Mouse (Mus musculus) hindbrain, embryonic 16.5 days (tissue): ENCODE measurements around the gene Sbf2. TPM values are rescaled to one million over a fixed set of nuclear protein-coding genes. Genes with fewer than 3 reads are reported as not detected.
"Not testable (repeated sequence)": the region's sequence is repeated elsewhere in the genome, so short reads cannot be mapped to it uniquely, and the experiment has no call there.

ENCODE experiments used
- ATAC-seq: fragments of 200-750 bp; cut with Nextera tagmentation; 2 replicates; pipeline ENCODE4 v1.8.0; 2017; ENCODE audit warnings: moderate TSS enrichment, moderate library complexity
- H3K27ac ChIP-seq: fragments of 300-500 bp; sonication (generic); 2 replicates; pipeline ENCODE4 v1.5.1; 2014; ENCODE audit warnings: low read depth, mild to moderate bottlenecking, control low read depth, low read length, moderate library complexity
- H3K27me3 ChIP-seq: fragments of 300-500 bp; sonication (generic); replicated peaks from 2 replicates; pipeline ENCODE4 v1.6.1; 2014; ENCODE audit warnings: low read length; ENCODE audit not compliant: control insufficient read depth, insufficient read depth
- H3K36me3 ChIP-seq: fragments of 300-500 bp; sonication (generic); 2 replicates; pipeline ENCODE4 v1.6.1; 2014; ENCODE audit warnings: mild to moderate bottlenecking, low read length, moderate library complexity, mixed read lengths; ENCODE audit not compliant: control insufficient read depth, insufficient read depth
- H3K4me1 ChIP-seq: fragments of 300-500 bp; sonication (generic); 2 replicates; pipeline ENCODE4 v1.6.1; 2014; ENCODE audit warnings: low read depth, low read length; ENCODE audit not compliant: control insufficient read depth, insufficient read depth
- H3K4me2 ChIP-seq: fragments of 300-500 bp; sonication (generic); 2 replicates; pipeline ENCODE4 v1.6.1; 2014; ENCODE audit warnings: mild to moderate bottlenecking, low read length, control low read depth, moderate library complexity
- H3K4me3 ChIP-seq: fragments of 300-500 bp; sonication (generic); 2 replicates; pipeline ENCODE4 v1.5.1; 2014; ENCODE audit warnings: mild to moderate bottlenecking, low read length, control low read depth, moderate library complexity
- H3K9ac ChIP-seq: fragments of 300-500 bp; sonication (generic); 2 replicates; pipeline ENCODE4 v1.6.1; 2014; ENCODE audit warnings: low read depth, mild to moderate bottlenecking, control low read depth, low read length, moderate library complexity
- H3K9me3 ChIP-seq: fragments of 300-500 bp; sonication (generic); 2 replicates; pipeline ENCODE4 v1.6.1; 2014; ENCODE audit warnings: mild to moderate bottlenecking, low read length, moderate library complexity; ENCODE audit not compliant: control insufficient read depth
- WGBS: fragments of 180-500 bp; shearing (Covaris S2); extraction: QIAGEN DNeasy Blood & Tissue Kit; methylation state at CpG from one replicate; pipeline ENCODE4 v1.1.7; 2014; 5-methylcytosine and 5-hydroxymethylcytosine counted together
- polyA plus RNA-seq: library from polyadenylated mRNA; unstranded; fragments of >200 nt; fragmentation: Nextera tagmentation; extraction: Ambion mirVana; gene quantifications from 2 replicates; pipeline ENCODE4 v1.2.1, GENCODE M21; 2015

Gene Sbf2
- polyA plus RNA-seq, 1 experiment from 2014 or later: 51.8 TPM

- Histone ChIP-seq H3K27ac (no peak overlapping the region), H3K9ac (no peak overlapping the region), H3K4me3 (no peak overlapping the region), H3K27me3 (no peaks in the 10 kb centered on the region), H3K4me2 (no peak overlapping the region), H3K9me3 (no peaks in the 10 kb centered on the region), H3K36me3 (no peaks in the 10 kb centered on the region), H3K4me1 (no peaks in the 10 kb centered on the region)
- no peak for ATAC-seq
- WGBS: 91% methylated on average over 2 of the region's 2 CpGs
Observed at GRCm38 (mm10) chr7:110391632-110392031, 223.1 kb downstream of the Sbf2 start.

- not testable (repeated sequence) for H3K9ac ChIP-seq, H3K36me3 ChIP-seq, H3K4me3 ChIP-seq, H3K9me3 ChIP-seq, H3K27ac ChIP-seq, H3K4me1 ChIP-seq, H3K27me3 ChIP-seq, H3K4me2 ChIP-seq, ATAC-seq
- 82% methylated on average over 2 of the region's 2 CpGs for WGBS
Observed at GRCm38 (mm10) chr7:110388889-110389288, 225.8 kb downstream of the Sbf2 start.

- Histone ChIP-seq H3K27ac (no peak overlapping the region), H3K27me3 (no peaks in the 10 kb centered on the region), H3K4me1 (no peaks in the 10 kb centered on the region), H3K4me2 (no peak overlapping the region), H3K9me3 (no peaks in the 10 kb centered on the region), H3K9ac (no peak overlapping the region), H3K4me3 (no peak overlapping the region), H3K36me3 (no peaks in the 10 kb centered on the region)
- 43% methylated on average over 2 of the region's 2 CpGs for WGBS
- no peak; the same call in 1 of the 2 replicates for ATAC-seq
Observed at GRCm38 (mm10) chr7:110387565-110387964, 227.2 kb downstream of the Sbf2 start.

- H3K9me3 ChIP-seq: no peaks in the 10 kb centered on the region
- WGBS: 90% methylated on average over 1 of the region's 1 CpGs
- H3K27ac ChIP-seq: no peak overlapping the region
- H3K4me1 ChIP-seq: no peaks in the 10 kb centered on the region
- no peak for ATAC-seq
- H3K36me3 ChIP-seq: no peaks in the 10 kb centered on the region
- H3K4me3 ChIP-seq: no peak overlapping the region
- no peak overlapping the region for H3K9ac ChIP-seq
- H3K4me2 ChIP-seq: no peak overlapping the region
- H3K27me3 ChIP-seq: no peaks in the 10 kb centered on the region
Observed at GRCm38 (mm10) chr7:110385482-110385881, 229.2 kb downstream of the Sbf2 start.

- H3K27ac ChIP-seq: no peak overlapping the region
- H3K4me3 ChIP-seq: no peak overlapping the region
- H3K9ac ChIP-seq: no peak overlapping the region
- no peaks in the 10 kb centered on the region for H3K27me3 ChIP-seq
- no peaks in the 10 kb centered on the region for H3K9me3 ChIP-seq
- H3K4me2 ChIP-seq: no peak overlapping the region
- H3K36me3 ChIP-seq: no peaks in the 10 kb centered on the region
- H3K4me1 ChIP-seq: no peaks in the 10 kb centered on the region
- ATAC-seq: no peak
Observed at GRCm38 (mm10) chr7:110384343-110384742, 230.4 kb downstream of the Sbf2 start.

- ATAC-seq: no peak
- Histone ChIP-seq H3K4me2 (no peak overlapping the region), H3K27me3 (no peaks in the 10 kb centered on the region), H3K36me3 (peaks cover 4% of the 10 kb centered on the region; the same call in 1 of the 2 replicates), H3K4me1 (no peaks in the 10 kb centered on the region), H3K9ac (no peak overlapping the region), H3K4me3 (no peak overlapping the region), H3K9me3 (no peaks in the 10 kb centered on the region), H3K27ac (no peak overlapping the region)
- 88% methylated on average over 3 of the region's 3 CpGs for WGBS
Observed at GRCm38 (mm10) chr7:110381625-110382024, 233.1 kb downstream of the Sbf2 start.

GRCm38 (mm10) chr7:110379335-110379914, 235.3 kb downstream of the Sbf2 start:
- H3K36me3 ChIP-seq: peaks cover 4% of the 10 kb centered on the region; the same call in 1 of the 2 replicates
- no peaks in the 10 kb centered on the region for H3K4me1 ChIP-seq
- H3K27me3 ChIP-seq: no peaks in the 10 kb centered on the region
- no peak overlapping the region for H3K4me2 ChIP-seq
- H3K9me3 ChIP-seq: no peaks in the 10 kb centered on the region
- H3K4me3 ChIP-seq: no peak overlapping the region
- no peak overlapping the region for H3K27ac ChIP-seq
- no peak overlapping the region for H3K9ac ChIP-seq
- 72% methylated on average over 10 of the region's 10 CpGs for WGBS
- no peak for ATAC-seq

GRCm38 (mm10) chr7:110372529-110372928, 242.2 kb downstream of the Sbf2 start:
- peaks cover 23% of the 10 kb centered on the region for H3K36me3 ChIP-seq
- no peak for ATAC-seq
- no peaks in the 10 kb centered on the region for H3K4me1 ChIP-seq
- H3K4me2 ChIP-seq: no peak overlapping the region
- no peak overlapping the region for H3K9ac ChIP-seq
- 88% methylated on average over 4 of the region's 4 CpGs for WGBS
- H3K27ac ChIP-seq: no peak overlapping the region
- H3K9me3 ChIP-seq: no peaks in the 10 kb centered on the region
- H3K27me3 ChIP-seq: no peaks in the 10 kb centered on the region
- H3K4me3 ChIP-seq: no peak overlapping the region

- no peak overlapping the region for H3K4me2 ChIP-seq
- H3K9ac ChIP-seq: no peak overlapping the region
- peaks cover 22% of the 10 kb centered on the region for H3K36me3 ChIP-seq
- no peak overlapping the region for H3K27ac ChIP-seq
- H3K4me1 ChIP-seq: no peaks in the 10 kb centered on the region
- 96% methylated on average over 11 of the region's 11 CpGs for WGBS
- H3K27me3 ChIP-seq: no peaks in the 10 kb centered on the region
- ATAC-seq: no peak
- H3K4me3 ChIP-seq: no peak overlapping the region
- no peaks in the 10 kb centered on the region for H3K9me3 ChIP-seq
Observed at GRCm38 (mm10) chr7:110362005-110362404, 252.7 kb downstream of the Sbf2 start.

GRCm38 (mm10) chr7:110361516-110361915, 253.2 kb downstream of the Sbf2 start:
- Histone ChIP-seq H3K9ac (no peak overlapping the region), H3K9me3 (no peaks in the 10 kb centered on the region), H3K27me3 (no peaks in the 10 kb centered on the region), H3K4me3 (no peak overlapping the region), H3K4me1 (no peaks in the 10 kb centered on the region), H3K36me3 (peaks cover 21% of the 10 kb centered on the region), H3K4me2 (no peak overlapping the region), H3K27ac (no peak overlapping the region)
- ATAC-seq: no peak
- 83% methylated on average over 1 of the region's 1 CpGs for WGBS
